Mouse (Mus musculus) hindbrain, embryonic 12.5 days (tissue): ENCODE measurements around the gene Med21. TPM values are rescaled to one million over a fixed set of nuclear protein-coding genes. Genes with fewer than 3 reads are reported as not detected.
A peak's percentile ranks its signal among the peaks of the same experiment; 100 is the strongest.

Experiments used
- ATAC-seq: fragments of 200-750 bp; cut with Nextera tagmentation; 2 replicates; pipeline ENCODE4 v1.8.0; 2017; ENCODE audit warnings: moderate TSS enrichment; ENCODE audit not compliant: low FRiP score
- H3K27ac ChIP-seq: fragments of 300-500 bp; sonication (generic); 2 replicates; pipeline ENCODE4 v1.5.1; 2016; ENCODE audit warnings: mild to moderate bottlenecking
- H3K27me3 ChIP-seq: fragments of 300-500 bp; sonication (generic); 2 replicates; pipeline ENCODE4 v1.6.1; 2016; ENCODE audit warnings: mild to moderate bottlenecking
- H3K36me3 ChIP-seq: fragments of 300-500 bp; sonication (generic); 2 replicates; pipeline ENCODE4 v1.6.1; 2016; ENCODE audit warnings: mild to moderate bottlenecking
- H3K4me1 ChIP-seq: fragments of 300-500 bp; sonication (generic); 2 replicates; pipeline ENCODE4 v1.6.1; 2016
- H3K4me2 ChIP-seq: fragments of 300-500 bp; sonication (generic); replicated peaks from 2 replicates; pipeline ENCODE4 v1.6.1; 2016; ENCODE audit warnings: mild to moderate bottlenecking
- H3K4me3 ChIP-seq: fragments of 300-500 bp; sonication (generic); 2 replicates; pipeline ENCODE4 v1.5.1; 2016; ENCODE audit warnings: mild to moderate bottlenecking
- H3K9ac ChIP-seq: fragments of 300-500 bp; sonication (generic); 2 replicates; pipeline ENCODE4 v1.6.1; 2016; ENCODE audit warnings: mild to moderate bottlenecking, moderate library complexity
- H3K9me3 ChIP-seq: fragments of 300-500 bp; sonication (generic); replicated peaks from 2 replicates; pipeline ENCODE4 v1.6.1; 2016; ENCODE audit warnings: mild to moderate bottlenecking
- WGBS: fragments of 180-500 bp; shearing (Covaris S2); methylation state at CpG from one replicate; pipeline ENCODE4 v1.1.7; 2016; 5-methylcytosine and 5-hydroxymethylcytosine counted together
- polyA plus RNA-seq: library from polyadenylated mRNA; unstranded; fragments of >200 nt; fragmentation: Nextera tagmentation; extraction: Ambion mirVana; gene quantifications from 2 replicates; pipeline ENCODE4 v1.2.1, GENCODE M21; 2016

Med21 gene
- polyA plus RNA-seq, 1 experiment from 2014 or later = 116 TPM

DNA sequence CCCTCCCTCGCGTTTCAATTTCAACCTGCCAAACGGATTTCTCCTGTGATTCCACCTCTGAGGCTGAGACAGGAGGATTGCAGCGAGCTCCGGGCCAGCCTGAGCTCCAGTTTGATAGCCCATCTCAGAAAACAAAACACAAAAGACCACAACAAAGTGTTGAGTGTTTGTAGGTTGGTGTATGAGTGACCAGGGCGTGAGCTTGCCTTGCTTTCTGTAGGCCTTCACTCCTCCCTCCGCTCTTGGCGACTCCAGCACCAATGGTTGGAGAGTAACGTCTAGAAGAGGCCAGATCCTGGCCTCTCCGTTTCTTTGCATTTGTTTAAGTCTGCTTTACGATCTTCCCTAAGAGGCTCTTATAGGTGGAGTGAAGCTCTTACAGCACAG lies 830 bp downstream of the Med21 start:
- H3K27ac ChIP-seq = peak overlapping the region; percentile 88; the same call in 1 of the 2 replicates
- no peaks in the 10 kb centered on the region for H3K9me3 ChIP-seq
- peak overlapping the region; percentile 84 for H3K9ac ChIP-seq
- peak overlapping the region; percentile 86 for H3K4me2 ChIP-seq
- peak; percentile 6; the same call in 1 of the 2 replicates for ATAC-seq
- H3K36me3 ChIP-seq = no peaks in the 10 kb centered on the region
- H3K27me3 ChIP-seq = no peaks in the 10 kb centered on the region
- peak overlapping the region; percentile 91 for H3K4me3 ChIP-seq
- peaks cover 7% of the 10 kb centered on the region for H3K4me1 ChIP-seq
- 47% methylated on average over 11 of the region's 11 CpGs for WGBS

DNA sequence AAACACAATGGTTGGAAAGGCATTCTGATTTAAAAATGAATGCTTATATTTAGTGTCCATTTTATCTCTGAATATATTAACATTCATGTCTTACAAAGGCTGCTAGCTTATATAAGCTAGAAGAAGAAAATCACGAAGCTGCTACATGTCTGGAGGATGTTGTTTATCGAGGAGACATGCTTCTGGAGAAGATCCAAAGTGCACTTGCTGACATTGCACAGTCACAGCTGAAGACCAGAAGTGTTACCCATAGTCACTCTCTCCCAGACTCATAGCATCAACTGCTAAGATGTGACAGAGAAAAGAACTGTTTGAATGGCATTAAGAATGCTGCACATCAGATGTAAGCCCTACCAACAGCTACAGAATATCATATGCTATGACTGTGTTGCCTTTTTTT lies 7.7 kb downstream of the Med21 start:
- no peak overlapping the region for H3K27ac ChIP-seq
- H3K27me3 ChIP-seq = no peaks in the 10 kb centered on the region
- no peak overlapping the region for H3K9ac ChIP-seq
- H3K4me2 ChIP-seq = no peak overlapping the region
- H3K36me3 ChIP-seq = peaks cover 19% of the 10 kb centered on the region
- no peak overlapping the region for H3K4me3 ChIP-seq
- H3K4me1 ChIP-seq = no peaks in the 10 kb centered on the region
- no peaks in the 10 kb centered on the region for H3K9me3 ChIP-seq
- WGBS = 89% methylated on average over 2 of the region's 2 CpGs
- ATAC-seq = no peak

DNA sequence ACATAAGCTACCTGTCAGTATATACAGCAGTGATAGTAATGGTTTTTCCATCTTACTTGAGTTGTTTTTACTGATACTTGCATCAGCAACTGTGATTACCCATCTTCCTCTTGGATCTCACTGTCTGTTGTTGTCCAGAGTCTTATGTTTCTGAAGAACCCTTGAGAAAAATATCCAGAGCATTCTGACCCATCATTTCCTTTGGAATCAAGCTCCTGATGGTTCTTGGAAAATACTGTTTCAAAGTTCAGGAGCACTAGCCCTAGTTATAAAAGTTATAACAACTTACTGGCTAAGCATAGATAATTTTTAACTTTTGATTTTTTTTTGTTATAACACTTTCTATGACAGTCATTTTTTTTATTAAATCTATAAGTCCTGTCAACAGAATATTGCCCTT lies 9.1 kb downstream of the Med21 start:
- peaks cover 19% of the 10 kb centered on the region for H3K36me3 ChIP-seq

DNA sequence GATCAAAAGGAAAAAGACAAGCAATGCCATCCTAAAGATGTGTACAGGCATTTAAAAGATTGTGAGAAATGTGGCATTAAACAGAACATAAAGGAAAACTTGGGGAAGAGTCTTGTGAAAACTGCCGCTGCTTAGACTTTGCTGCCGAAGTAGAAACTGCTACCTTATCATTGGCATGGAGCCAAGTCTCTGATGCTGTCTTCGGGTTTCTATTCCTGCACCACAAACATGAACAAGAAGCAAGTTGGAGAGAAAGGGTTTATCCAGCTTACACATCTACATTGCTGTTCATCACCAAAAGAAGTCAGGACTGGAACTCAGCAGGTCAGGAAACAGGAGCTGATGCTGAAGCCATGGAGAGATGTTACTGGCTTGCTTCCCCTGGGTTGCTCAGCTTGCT lies 10.8 kb downstream of the Med21 start:
- Histone ChIP-seq H3K4me1 (no peaks in the 10 kb centered on the region), H3K27ac (no peak overlapping the region), H3K36me3 (peaks cover 19% of the 10 kb centered on the region), H3K4me3 (no peak overlapping the region), H3K9me3 (no peaks in the 10 kb centered on the region), H3K9ac (no peak overlapping the region), H3K4me2 (no peak overlapping the region), H3K27me3 (no peaks in the 10 kb centered on the region)
- ATAC-seq = no peak
- 86% methylated on average over 3 of the region's 3 CpGs for WGBS

More for the DNA sequence above, 9.1 kb downstream of the Med21 start:
- no peaks in the 10 kb centered on the region for H3K4me1 ChIP-seq
- no peak for ATAC-seq
- no peak overlapping the region for H3K9ac ChIP-seq
- no peaks in the 10 kb centered on the region for H3K27me3 ChIP-seq
- H3K4me2 ChIP-seq = no peak overlapping the region
- no peak overlapping the region for H3K27ac ChIP-seq
- H3K9me3 ChIP-seq = no peaks in the 10 kb centered on the region
- no peak overlapping the region for H3K4me3 ChIP-seq

DNA sequence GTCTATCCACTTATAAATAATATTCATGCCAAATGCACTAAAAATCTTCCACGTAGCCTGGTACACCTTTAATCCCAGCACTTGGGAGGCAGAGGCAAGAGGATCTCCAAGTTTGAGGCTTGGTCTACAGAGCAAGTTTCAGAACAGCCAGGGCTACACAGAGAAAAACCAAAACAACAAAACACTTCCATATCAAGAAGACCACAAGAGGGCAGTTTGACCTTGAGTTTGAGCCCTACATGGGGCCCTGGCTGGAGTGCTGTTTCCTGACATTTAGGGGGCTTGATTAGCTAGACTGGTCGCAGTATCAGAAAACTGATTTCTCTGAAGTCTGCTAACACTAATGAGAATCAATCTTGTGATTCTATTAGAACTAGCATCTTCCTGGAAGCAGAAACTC lies 18.2 kb downstream of the Med21 start:
- Histone ChIP-seq H3K27ac (no peak overlapping the region), H3K4me2 (no peak overlapping the region), H3K9ac (no peak overlapping the region), H3K9me3 (no peaks in the 10 kb centered on the region), H3K27me3 (no peaks in the 10 kb centered on the region), H3K36me3 (no peaks in the 10 kb centered on the region), H3K4me3 (no peak overlapping the region), H3K4me1 (no peaks in the 10 kb centered on the region)
- WGBS = 74% methylated on average over 2 of the region's 2 CpGs
- no peak for ATAC-seq

DNA sequence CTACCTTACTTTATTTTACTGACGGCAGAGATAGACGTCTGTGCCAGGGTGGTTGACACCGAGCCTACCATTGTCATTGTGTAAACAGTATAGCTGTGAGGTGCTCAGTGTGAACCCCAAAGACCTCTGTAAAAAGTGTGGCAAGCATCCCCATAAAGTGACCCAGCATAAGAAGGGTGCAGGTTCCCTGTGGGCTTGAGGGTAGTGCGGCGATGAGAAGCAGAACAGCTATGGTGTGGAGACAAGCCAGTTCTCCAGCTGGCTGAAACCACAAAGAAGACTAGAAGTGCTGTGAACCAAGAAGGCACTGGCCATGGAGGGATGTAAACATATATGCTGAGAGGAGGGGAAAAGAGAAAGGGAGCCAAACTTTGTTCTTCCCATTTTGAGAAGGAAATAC lies 19.3 kb downstream of the Med21 start:
- WGBS = 86% methylated on average over 5 of the region's 5 CpGs

DNA sequence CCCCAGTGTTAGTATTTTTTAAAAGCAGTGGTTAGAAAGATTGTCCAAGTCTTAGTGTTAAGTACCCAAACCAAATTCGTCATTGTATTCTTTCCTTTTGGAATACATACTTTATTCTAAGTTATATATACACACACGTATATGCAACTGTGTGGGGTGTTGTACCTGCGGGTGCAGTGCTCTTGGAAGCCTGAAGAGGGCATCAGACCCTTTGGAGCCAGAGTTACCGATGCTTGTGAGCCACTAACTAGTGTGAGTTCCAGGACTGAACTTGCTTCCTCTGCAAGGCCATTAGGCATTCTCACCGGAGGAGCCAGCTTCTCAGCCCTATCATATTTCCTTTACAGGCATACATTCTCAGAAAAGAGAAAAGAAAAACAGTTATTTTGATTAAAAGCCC lies 20.3 kb downstream of the Med21 start:
- no peak overlapping the region for H3K4me2 ChIP-seq
- WGBS = 33% methylated on average over 5 of the region's 5 CpGs
- H3K9ac ChIP-seq = no peak overlapping the region
- H3K4me1 ChIP-seq = no peaks in the 10 kb centered on the region
- no peaks in the 10 kb centered on the region for H3K36me3 ChIP-seq
- H3K9me3 ChIP-seq = no peaks in the 10 kb centered on the region
- no peaks in the 10 kb centered on the region for H3K27me3 ChIP-seq
- H3K4me3 ChIP-seq = no peak overlapping the region
- no peak for ATAC-seq
- H3K27ac ChIP-seq = no peak overlapping the region

More for the DNA sequence above, 19.3 kb downstream of the Med21 start:
- H3K4me1 ChIP-seq = no peaks in the 10 kb centered on the region
- no peaks in the 10 kb centered on the region for H3K36me3 ChIP-seq
- H3K27ac ChIP-seq = no peak overlapping the region
- no peaks in the 10 kb centered on the region for H3K9me3 ChIP-seq
- no peaks in the 10 kb centered on the region for H3K27me3 ChIP-seq
- H3K4me3 ChIP-seq = no peak overlapping the region
- no peak overlapping the region for H3K4me2 ChIP-seq
- ATAC-seq = no peak
- no peak overlapping the region for H3K9ac ChIP-seq

GRCm38 (mm10) chr6:146664116-146664515 lies 21.8 kb downstream of the Med21 start:
- Histone ChIP-seq H3K4me3 (no peak overlapping the region), H3K36me3 (no peaks in the 10 kb centered on the region), H3K9ac (no peak overlapping the region), H3K4me1 (no peaks in the 10 kb centered on the region), H3K27ac (no peak overlapping the region), H3K9me3 (no peaks in the 10 kb centered on the region), H3K4me2 (no peak overlapping the region), H3K27me3 (no peaks in the 10 kb centered on the region)
- WGBS = 70% methylated on average over 5 of the region's 5 CpGs
- no peak for ATAC-seq

DNA sequence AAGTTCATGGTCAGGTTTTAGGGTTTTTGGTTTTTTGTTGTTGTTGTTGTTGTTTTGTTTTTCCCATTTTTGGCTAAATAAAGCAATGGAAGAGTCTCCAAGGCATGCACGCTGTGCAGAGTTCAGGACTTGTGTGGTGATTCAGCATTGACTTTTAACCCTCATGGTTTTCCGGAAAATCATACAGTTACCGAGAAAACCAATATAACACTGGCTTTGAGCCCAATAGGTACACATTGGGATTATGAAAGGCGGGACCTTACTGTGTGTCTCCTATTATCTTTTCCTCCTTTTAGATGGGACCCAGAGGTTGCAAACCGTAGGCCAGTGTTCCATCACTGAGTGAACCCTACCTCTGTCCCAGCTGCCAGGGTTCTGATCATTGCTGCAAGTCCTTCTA lies 22.6 kb downstream of the Med21 start:
- WGBS = 89% methylated on average over 5 of the region's 5 CpGs
- no peak for ATAC-seq

GRCm38 (mm10) chr6:146665408-146665807 lies 23.1 kb downstream of the Med21 start:
- no peaks in the 10 kb centered on the region for H3K36me3 ChIP-seq

More for the DNA sequence above, 22.6 kb downstream of the Med21 start:
- Histone ChIP-seq H3K27ac (no peak overlapping the region), H3K4me3 (no peak overlapping the region), H3K4me2 (no peak overlapping the region), H3K36me3 (no peaks in the 10 kb centered on the region), H3K9me3 (no peaks in the 10 kb centered on the region), H3K9ac (no peak overlapping the region), H3K4me1 (no peaks in the 10 kb centered on the region), H3K27me3 (no peaks in the 10 kb centered on the region)

DNA sequence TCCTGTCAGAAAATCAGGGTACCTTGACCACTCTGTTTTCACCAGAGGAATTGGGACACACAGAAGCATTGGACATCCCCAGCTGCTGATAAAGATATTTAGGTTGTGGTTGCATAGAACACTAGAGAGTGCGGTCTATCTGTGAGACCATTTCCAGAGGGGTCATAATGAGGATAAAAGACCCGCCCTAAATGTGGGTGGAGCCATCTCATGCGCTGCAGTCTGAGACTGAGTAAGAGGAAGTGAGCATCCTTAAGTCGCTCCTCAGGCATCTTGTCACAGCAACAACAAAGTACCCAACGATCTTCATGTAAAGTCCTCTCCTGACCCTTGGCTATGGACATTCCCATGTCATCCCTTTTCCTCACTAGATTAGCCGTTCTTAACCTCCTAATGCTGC lies 24.5 kb downstream of the Med21 start:
- H3K27ac ChIP-seq = no peak overlapping the region
- WGBS = 82% methylated on average over 6 of the region's 6 CpGs

More at GRCm38 (mm10) chr6:146665408-146665807, 23.1 kb downstream of the Med21 start:
- 82% methylated on average over 2 of the region's 2 CpGs for WGBS
- Histone ChIP-seq H3K9ac (no peak overlapping the region), H3K27me3 (no peaks in the 10 kb centered on the region), H3K9me3 (no peaks in the 10 kb centered on the region; the same call in 1 of the 2 replicates), H3K4me3 (no peak overlapping the region), H3K4me1 (no peaks in the 10 kb centered on the region), H3K27ac (no peak overlapping the region), H3K4me2 (no peak overlapping the region)
- ATAC-seq = no peak

GRCm38 (mm10) chr6:146668606-146669005 lies 26.3 kb downstream of the Med21 start:
- H3K9ac ChIP-seq = no peak overlapping the region
- H3K27ac ChIP-seq = no peak overlapping the region
- no peaks in the 10 kb centered on the region for H3K27me3 ChIP-seq
- H3K4me3 ChIP-seq = no peak overlapping the region
- ATAC-seq = no peak
- H3K4me1 ChIP-seq = no peaks in the 10 kb centered on the region
- H3K4me2 ChIP-seq = no peak overlapping the region
- H3K36me3 ChIP-seq = no peaks in the 10 kb centered on the region
- H3K9me3 ChIP-seq = no peaks in the 10 kb centered on the region; the same call in 1 of the 2 replicates

More for the DNA sequence above, 24.5 kb downstream of the Med21 start:
- H3K9me3 ChIP-seq = no peaks in the 10 kb centered on the region; the same call in 1 of the 2 replicates
- no peak overlapping the region for H3K9ac ChIP-seq
- no peaks in the 10 kb centered on the region for H3K4me1 ChIP-seq
- no peaks in the 10 kb centered on the region for H3K36me3 ChIP-seq
- ATAC-seq = no peak
- no peak overlapping the region for H3K4me3 ChIP-seq
- no peak overlapping the region for H3K4me2 ChIP-seq
- H3K27me3 ChIP-seq = no peaks in the 10 kb centered on the region

GRCm38 (mm10) chr6:146670956-146671855 lies 28.9 kb downstream of the Med21 start:
- no peak overlapping the region for H3K9ac ChIP-seq
- no peak overlapping the region for H3K27ac ChIP-seq
- H3K4me3 ChIP-seq = no peak overlapping the region
- no peaks in the 10 kb centered on the region for H3K36me3 ChIP-seq
- ATAC-seq = no peak
- 90% methylated on average over 15 of the region's 15 CpGs for WGBS
- H3K4me2 ChIP-seq = no peak overlapping the region
- H3K27me3 ChIP-seq = no peaks in the 10 kb centered on the region
- no peaks in the 10 kb centered on the region for H3K4me1 ChIP-seq
- H3K9me3 ChIP-seq = no peaks in the 10 kb centered on the region; the same call in 1 of the 2 replicates
